Mouse (Mus musculus) gastrocnemius, adult 8-10 months (tissue): ENCODE data around the gene Hrc. TPM values are rescaled to one million over a fixed set of nuclear protein-coding genes. Genes with fewer than 3 reads are reported as not detected.
"Not testable (repeated sequence)": the region's sequence is repeated elsewhere in the genome, so short reads cannot be mapped to it uniquely, and the experiment has no call there.

ENCODE experiments used
- DNase-seq, 2 experiments: peaks; one replicate each; pipeline ENCODE4 v3.0.0; 2022; ENCODE audit warnings: low spot score in 2 of 2
- total RNA-seq, 4 experiments: library from RNA; stranded (reverse); gene quantifications; 2 replicates each; pipeline ENCODE4 v1.2.4; 2022

Gene Hrc
- total RNA-seq, 4 experiments from 2014 or later = 700 to 858 (median 833) TPM

GRCm38 (mm10) chr7:45333431-45333982 is 1.6 kb upstream of the Hrc start, which contains the start of gene Trpm4:
Gene Trpm4, minus strand, starts transcription at chr7:45333780.
- peak; percentile 77 to 83 for DNase-seq

DNA sequence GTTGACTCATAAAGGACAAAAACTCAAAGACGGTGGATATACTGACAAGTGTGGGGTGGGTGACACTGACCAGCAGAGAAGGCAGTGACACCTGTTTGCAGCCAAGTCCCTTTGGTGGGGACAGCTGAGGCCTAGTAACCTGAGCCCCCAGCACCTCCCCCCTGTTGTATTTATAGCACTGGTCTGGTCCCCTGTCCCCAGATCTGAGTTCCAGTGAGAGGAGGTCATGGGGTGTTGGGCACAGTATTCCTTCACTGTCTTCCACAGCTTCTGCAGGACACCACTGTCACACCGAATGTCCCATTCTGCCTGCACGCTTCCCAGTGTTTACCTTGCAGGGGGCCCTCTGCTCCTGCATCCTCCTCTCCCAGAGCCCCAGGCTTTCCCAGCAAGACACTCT is 485 bp upstream of the Hrc start:
- peak; percentile 69 to 77 for DNase-seq

DNA sequence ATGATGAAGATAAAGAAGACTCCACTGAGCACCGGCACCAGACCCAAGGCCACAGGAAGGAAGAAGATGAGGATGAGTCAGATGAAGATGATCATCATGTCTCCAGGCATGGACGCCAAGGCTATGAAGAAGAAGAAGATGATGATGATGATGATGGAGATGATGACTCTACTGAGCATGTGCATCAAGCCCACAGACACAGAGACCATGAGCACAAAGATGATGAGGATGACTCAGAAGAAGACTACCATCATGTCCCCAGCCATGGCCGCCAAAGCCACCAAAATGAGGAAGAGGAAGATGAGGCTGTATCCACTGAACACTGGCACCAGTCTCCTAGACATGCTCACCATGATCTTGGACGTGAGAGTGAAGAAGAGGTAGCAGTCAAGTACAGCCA is 1.2 kb downstream of the Hrc start:
- DNase-seq = no peak

DNA sequence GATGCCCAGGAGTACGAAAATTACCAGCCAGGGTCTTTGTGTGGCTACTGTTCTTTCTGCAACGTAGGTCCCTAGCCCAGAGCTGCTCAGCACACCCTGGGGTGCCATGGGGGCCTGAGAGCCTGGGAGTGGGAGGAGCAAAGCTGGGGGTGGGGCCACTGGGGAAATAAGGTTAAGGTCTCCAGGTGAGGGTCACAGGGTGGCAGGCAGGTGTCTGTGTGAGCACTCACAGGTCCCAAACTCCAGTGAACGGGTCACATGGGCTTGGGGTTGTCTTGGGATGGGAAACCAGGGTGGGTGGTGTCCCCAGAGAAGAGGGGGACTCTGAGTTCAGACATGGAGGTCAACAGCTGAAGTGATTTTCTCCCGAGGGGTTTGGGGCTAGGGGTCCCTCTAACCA is 2.4 kb downstream of the Hrc start:
- DNase-seq = no peak

- peak in 1 of 2 experiments; percentile 48 for DNase-seq
Observed at GRCm38 (mm10) chr7:45338161-45338911, 3.2 kb downstream of the Hrc start.

- peak; percentile 23 to 28 for DNase-seq
Observed at GRCm38 (mm10) chr7:45339410-45340065, 4.4 kb downstream of the Hrc start.

GRCm38 (mm10) chr7:45340066-45340442 is 5.0 kb downstream of the Hrc start:
- DNase-seq = no peak

GRCm38 (mm10) chr7:45340669-45341068 is 5.6 kb downstream of the Hrc start:
- DNase-seq = peak in 1 of 2 experiments; percentile 34

- peak; percentile 73 to 78 for DNase-seq
Observed at GRCm38 (mm10) chr7:45341303-45341702, 6.2 kb downstream of the Hrc start.

DNA sequence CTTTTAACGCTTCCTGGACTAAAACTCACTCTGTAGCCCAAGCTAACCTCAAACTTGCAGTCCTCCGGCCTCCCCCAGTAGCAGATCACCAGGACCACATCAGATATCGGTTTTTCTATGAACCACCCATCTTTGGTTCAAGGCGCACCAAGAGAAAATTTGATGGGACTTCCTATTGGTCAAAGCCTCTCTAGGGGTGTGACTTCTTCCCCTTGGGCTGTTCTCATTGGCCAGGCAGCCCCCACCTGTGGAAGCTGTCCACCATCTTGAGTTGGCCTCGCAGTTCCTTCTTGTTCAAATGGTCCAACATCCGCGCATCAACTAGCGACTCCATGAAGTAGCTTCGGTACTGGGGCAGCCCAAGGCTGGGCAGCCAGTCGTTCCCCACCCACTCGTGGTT is 7.0 kb downstream of the Hrc start:
- no peak for DNase-seq

- DNase-seq = no peak
Observed at GRCm38 (mm10) chr7:45343543-45343942, 8.5 kb downstream of the Hrc start.

GRCm38 (mm10) chr7:45346905-45347304 is 11.8 kb downstream of the Hrc start:
- no peak for DNase-seq

DNA sequence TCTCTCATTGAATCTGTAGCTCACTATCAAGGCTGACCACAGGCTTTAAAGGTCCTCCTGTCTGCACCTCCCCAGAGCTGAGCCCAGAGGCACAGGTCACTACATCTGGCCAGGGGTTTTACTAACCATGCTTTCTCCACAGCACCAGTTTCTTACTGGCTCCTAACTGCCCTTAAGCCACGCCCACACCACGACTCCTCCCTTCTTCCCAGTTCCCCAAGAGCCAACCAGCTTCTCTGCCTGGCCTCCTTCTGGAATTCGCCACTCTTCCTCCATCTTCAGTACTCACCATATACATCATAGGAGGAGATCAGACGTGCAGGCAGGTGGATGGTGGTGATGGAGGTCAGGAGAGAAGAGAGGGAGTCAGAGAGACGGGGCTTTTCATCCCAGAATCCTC is 18.0 kb downstream of the Hrc start:
- no peak for DNase-seq

GRCm38 (mm10) chr7:45355318-45356020 is 20.4 kb downstream of the Hrc start:
- DNase-seq = no peak

DNA sequence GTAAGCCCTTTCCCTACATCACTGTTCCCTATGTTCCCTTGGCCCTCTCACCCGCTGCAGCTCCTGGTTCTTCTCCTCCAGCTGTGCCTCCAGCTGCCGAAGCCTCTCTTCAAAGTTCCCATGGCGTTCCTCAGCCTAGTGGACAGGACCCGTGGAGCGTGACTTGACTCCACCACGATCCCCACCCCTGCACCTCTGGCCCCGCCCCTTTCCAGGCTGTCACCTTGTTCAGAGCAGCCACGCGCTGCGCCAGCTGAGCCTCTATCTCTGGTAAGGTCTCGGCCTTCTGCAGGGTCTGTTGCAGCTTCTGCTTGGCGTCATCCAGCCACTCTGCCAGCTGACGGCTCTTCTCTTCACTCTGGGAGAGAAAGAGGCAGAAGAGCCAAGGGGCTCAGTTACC is 21.0 kb downstream of the Hrc start:
- DNase-seq = no peak

- not testable (repeated sequence) for DNase-seq
Observed at GRCm38 (mm10) chr7:45359081-45359480, 24.0 kb downstream of the Hrc start.

DNA sequence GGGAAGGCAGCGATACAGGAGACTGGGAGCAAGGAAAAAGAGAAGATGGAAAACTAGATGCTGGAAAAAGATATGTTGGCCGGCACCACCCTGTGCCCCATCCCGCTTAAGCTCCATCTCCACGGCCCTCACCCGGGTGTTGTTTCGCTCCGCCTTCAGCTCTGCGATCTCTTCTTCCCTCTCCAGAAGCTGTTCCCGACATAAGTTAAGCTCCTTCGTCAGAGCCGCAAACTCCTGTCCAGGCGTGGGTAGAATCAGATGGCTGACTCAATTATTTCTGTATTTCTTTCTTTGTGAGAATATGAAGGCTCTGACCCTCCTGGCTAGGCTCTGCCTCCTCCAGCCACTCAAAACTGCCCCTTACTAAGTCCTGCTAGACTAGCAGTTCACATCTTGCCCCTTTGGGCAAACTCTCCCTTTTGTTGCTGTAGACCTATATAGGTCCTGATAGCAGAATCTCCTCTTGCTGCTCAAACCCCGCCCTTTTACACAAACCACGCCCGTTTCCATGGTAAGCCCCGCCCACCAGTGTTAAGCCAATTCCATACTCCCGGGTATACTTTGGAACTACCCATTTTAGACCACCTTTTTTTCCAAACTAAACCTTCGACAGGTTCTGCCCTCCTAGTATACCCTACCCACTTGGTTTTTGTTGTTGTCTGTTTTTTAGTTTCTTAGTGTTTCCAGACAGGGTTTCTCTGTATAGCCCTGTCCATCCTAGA is 25.5 kb downstream of the Hrc start:
- no peak for DNase-seq

DNA sequence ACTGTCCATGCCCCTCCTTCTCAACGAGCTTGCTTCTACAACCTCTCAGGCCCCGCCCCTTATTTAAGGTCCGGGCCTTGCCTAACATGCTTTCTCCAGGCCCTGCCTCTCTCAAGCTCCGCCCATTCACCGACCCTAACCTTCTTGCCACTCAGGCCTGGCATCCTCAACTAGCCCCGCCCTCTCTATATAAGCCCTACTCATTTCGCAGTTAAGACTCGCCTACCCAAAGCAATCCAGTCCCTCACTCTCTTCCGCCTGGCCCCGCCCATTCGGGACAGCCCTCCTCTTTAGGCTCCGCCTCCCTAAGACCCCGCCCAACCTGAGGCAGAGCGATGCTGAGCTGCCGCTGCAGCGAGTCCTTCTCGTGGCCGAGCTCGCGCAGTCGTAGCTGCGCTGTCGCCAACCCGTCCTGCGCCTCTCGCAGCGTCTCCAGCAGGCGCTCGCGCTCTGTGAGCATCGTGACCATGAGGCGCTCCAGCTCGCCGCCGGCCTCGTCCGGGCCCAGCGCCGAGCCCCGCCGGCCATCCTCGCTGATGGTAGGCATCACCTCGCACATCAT is 26.2 kb downstream of the Hrc start:
- DNase-seq = peak in 1 of 2 experiments; percentile 50

- no peak for DNase-seq
Observed at GRCm38 (mm10) chr7:45362801-45363200, 27.7 kb downstream of the Hrc start.

DNA sequence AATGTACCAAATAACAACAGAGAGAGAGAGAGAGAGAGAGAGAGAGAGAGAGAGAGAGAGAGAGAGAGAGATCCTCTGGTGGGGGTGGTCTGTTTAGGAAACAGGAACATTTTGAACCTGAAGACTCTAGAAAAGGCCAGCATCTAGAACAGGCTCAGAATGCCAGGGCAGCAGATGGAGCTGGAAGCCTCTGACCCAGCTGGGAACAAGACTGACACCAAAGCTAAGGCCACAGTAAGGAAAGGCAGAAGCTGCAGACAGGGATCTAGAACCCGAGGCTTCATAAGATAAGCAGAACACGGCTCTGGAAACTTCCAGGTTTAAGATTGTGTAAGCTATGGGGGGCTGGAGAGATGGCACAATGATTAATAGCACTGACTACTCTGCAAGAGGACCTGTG is 28.9 kb downstream of the Hrc start:
- no peak for DNase-seq
